Mouse (Mus musculus) embryonic facial prominence, embryonic 13.5 days (tissue): ENCODE results near the gene Cnot10. TPM values are rescaled to one million over a fixed set of nuclear protein-coding genes. Genes with fewer than 3 reads are reported as not detected.

Source experiments
- ATAC-seq: fragments of 200-750 bp; cut with Nextera tagmentation; 2 replicates; pipeline ENCODE4 v1.8.0; 2017; ENCODE audit warnings: low read depth; ENCODE audit not compliant: insufficient number of reproducible peaks, insufficient read depth, low FRiP score, low TSS enrichment
- H3K27ac ChIP-seq: fragments of 300-500 bp; sonication (generic); 2 replicates; pipeline ENCODE4 v1.5.1; 2015; ENCODE audit warnings: moderate library complexity, mild to moderate bottlenecking, inconsistent platforms
- H3K27me3 ChIP-seq: fragments of 300-500 bp; sonication (generic); 2 replicates; pipeline ENCODE4 v1.6.1; 2015; ENCODE audit warnings: mild to moderate bottlenecking, inconsistent platforms
- H3K36me3 ChIP-seq: fragments of 300-500 bp; sonication (generic); 2 replicates; pipeline ENCODE4 v1.6.1; 2015; ENCODE audit warnings: mild to moderate bottlenecking, inconsistent platforms
- H3K4me1 ChIP-seq: fragments of 300-500 bp; sonication (generic); 2 replicates; pipeline ENCODE4 v1.6.1; 2015; ENCODE audit warnings: inconsistent platforms
- H3K4me2 ChIP-seq: fragments of 300-500 bp; sonication (generic); 2 replicates; pipeline ENCODE4 v1.6.1; 2015; ENCODE audit warnings: moderate library complexity, mild to moderate bottlenecking, inconsistent platforms
- H3K4me3 ChIP-seq: fragments of 300-500 bp; sonication (generic); 2 replicates; pipeline ENCODE4 v1.5.1; 2015; ENCODE audit warnings: mild to moderate bottlenecking, inconsistent platforms
- H3K9ac ChIP-seq: fragments of 300-500 bp; sonication (generic); 2 replicates; pipeline ENCODE4 v1.6.1; 2015; ENCODE audit warnings: mild to moderate bottlenecking, inconsistent platforms
- H3K9me3 ChIP-seq: fragments of 300-500 bp; sonication (generic); 2 replicates; pipeline ENCODE4 v1.6.1; 2016; ENCODE audit warnings: inconsistent platforms
- WGBS: fragments of 180-500 bp; shearing (Covaris S2); methylation state at CpG from one replicate; pipeline ENCODE4 v1.1.7; 2015; ENCODE audit warnings: mixed read lengths; 5-methylcytosine and 5-hydroxymethylcytosine counted together
- polyA plus RNA-seq: library from polyadenylated mRNA; unstranded; fragments of >200 nt; fragmentation: Nextera tagmentation; extraction: Ambion mirVana; gene quantifications from 2 replicates; pipeline ENCODE4 v1.2.1, GENCODE M21; 2015

Gene Cnot10
- polyA plus RNA-seq, 1 experiment from 2014 or later = 77.0 TPM

- Histone ChIP-seq H3K9ac (no peak overlapping the region), H3K27ac (no peak overlapping the region), H3K4me1 (peaks cover 20% of the 10 kb centered on the region), H3K9me3 (no peaks in the 10 kb centered on the region), H3K36me3 (no peaks in the 10 kb centered on the region), H3K4me2 (no peak overlapping the region), H3K4me3 (no peak overlapping the region), H3K27me3 (no peaks in the 10 kb centered on the region)
- WGBS = 51% methylated on average over 7 of the region's 7 CpGs
- ATAC-seq = no peak
These were observed 100.9 kb downstream of the Cnot10 start for GRCm38 (mm10) chr9:114538996-114539563.

DNA sequence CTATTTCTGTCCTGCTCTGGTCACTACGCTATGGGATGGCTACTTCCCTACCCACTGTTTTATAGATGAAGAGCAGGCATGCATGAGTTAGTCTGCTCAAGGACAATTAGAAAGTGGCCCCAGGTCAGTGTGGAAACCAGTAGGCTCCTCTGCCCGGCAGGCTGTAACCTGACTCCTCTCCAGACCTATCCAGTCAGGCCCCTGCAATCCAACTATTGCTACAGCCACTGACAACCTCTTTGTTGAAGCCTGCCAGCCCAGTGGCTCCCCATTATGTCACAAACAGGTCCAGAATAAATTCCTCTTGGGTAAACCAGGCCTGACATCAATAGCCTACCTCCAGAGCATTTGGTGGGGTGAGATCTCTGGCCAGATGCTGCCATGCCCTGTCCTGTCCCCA is 103.4 kb downstream of the Cnot10 start:
- H3K27ac ChIP-seq = no peak overlapping the region

More for the DNA sequence above, 103.4 kb downstream of the Cnot10 start:
- no peaks in the 10 kb centered on the region for H3K9me3 ChIP-seq
- no peak for ATAC-seq
- no peaks in the 10 kb centered on the region for H3K27me3 ChIP-seq
- WGBS = 28% methylated on average over 2 of the region's 2 CpGs
- H3K4me1 ChIP-seq = peaks cover 19% of the 10 kb centered on the region
- H3K9ac ChIP-seq = no peak overlapping the region
- no peaks in the 10 kb centered on the region for H3K36me3 ChIP-seq
- H3K4me2 ChIP-seq = no peak overlapping the region
- no peak overlapping the region for H3K4me3 ChIP-seq

Other genes starting within 250 kb of the Cnot10 start
- gene Crtap, start 249.5 kb downstream of the Cnot10 start, polyA plus RNA-seq = 131 and 154 TPM in 2 replicates
- gene Glb1, start 239.1 kb downstream of the Cnot10 start, polyA plus RNA-seq = 27.7 and 27.9 TPM in 2 replicates
- gene Tmppe, start 239.1 kb downstream of the Cnot10 start, polyA plus RNA-seq = 7.8 and 8.5 TPM in 2 replicates
- gene Ccr4, start 135.3 kb downstream of the Cnot10 start, polyA plus RNA-seq = 0.14 and 0.56 TPM in 2 replicates
- 0.59 and 0.60 TPM in 2 replicates for gene C130032M10Rik, start 124.5 kb downstream of the Cnot10 start, polyA plus RNA-seq
- 0.39 and 0.46 TPM in 2 replicates for gene Trim71, start 75.8 kb downstream of the Cnot10 start, polyA plus RNA-seq
- gene Dync1li1, start 48.6 kb upstream of the Cnot10 start, polyA plus RNA-seq = 68.3 and 68.5 TPM in 2 replicates
- 32.6 and 38.3 TPM in 2 replicates for gene Cmtm6, start 90.9 kb upstream of the Cnot10 start, polyA plus RNA-seq
- 104 and 114 TPM in 2 replicates for gene Cmtm7, start 141.7 kb upstream of the Cnot10 start, polyA plus RNA-seq
- 13.2 and 19.2 TPM in 2 replicates for gene Cmtm8, start 204.0 kb upstream of the Cnot10 start, polyA plus RNA-seq